Mouse (Mus musculus): ENCODE data around the gene Ptprt. TPM values are rescaled to one million over a fixed set of nuclear protein-coding genes. Genes with fewer than 3 reads are reported as not detected.

The Ptprt gene
- polyA plus RNA-seq, 1 experiment from 2014 or later, result 0.26 TPM

DNA sequence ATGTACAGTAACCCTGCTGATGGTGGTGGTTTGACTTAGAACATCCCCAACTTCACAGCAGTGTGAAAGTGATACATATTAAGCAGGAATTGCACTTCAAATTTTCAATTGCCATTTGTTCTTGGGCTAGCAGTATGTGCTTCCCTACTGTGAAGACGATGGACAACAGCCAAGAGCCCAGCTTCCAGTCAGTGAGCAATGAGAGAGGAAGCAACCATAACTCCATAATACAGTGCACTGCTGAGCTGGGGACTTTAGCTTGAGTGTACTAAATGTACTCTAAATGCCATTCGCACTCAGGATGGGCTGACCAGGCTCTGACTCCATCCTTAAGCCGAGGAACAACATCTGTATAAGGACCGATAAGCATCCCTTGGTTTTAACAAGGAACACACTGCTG, 412.7 kb downstream of the Ptprt start:
- Histone ChIP-seq H3K4me2 (ENCODE audit: low read depth, low read length) (no peak overlapping the region), H3K9me3 (replicated peaks; ENCODE audit: control insufficient read depth, low read length) (no peaks in the 10 kb centered on the region), H3K4me1 (ENCODE audit: control insufficient read depth, insufficient read depth, low read length) (no peaks in the 10 kb centered on the region), H3K36me3 (ENCODE audit: control insufficient read depth, insufficient read depth, low read length) (no peaks in the 10 kb centered on the region), H3K27me3 (ENCODE audit: control insufficient read depth, insufficient read depth, low read length) (no peaks in the 10 kb centered on the region), H3K27ac (ENCODE audit: low read length) (no peak overlapping the region), H3K9ac (ENCODE audit: low read length) (no peak overlapping the region), H3K4me3 (replicated peaks; ENCODE audit: low read length) (no peak overlapping the region)
- ATAC-seq (ENCODE audit: insufficient read depth, low FRiP score), result no peak
- WGBS, result 88% methylated on average over 4 of the region's 4 CpGs

DNA sequence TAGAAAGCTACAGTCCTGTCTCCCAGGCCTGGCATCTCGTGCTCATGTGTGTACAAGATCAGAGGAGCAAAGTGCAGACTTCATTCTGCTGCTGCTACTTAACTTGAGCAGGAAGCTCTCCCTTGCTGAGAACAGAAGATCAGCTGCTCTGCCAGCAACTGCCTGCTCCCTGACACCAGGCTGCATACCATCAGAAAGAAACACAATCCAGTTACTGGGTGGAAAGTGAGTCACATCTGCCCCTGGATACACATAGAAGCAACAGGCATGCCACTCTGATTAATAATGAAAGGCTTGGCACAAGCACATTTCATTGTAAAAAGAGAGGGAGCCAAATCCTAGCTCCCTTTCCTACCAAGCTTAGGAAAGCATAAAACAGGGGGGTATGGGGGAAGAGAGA, 438.5 kb downstream of the Ptprt start:
- Histone ChIP-seq H3K9ac (ENCODE audit: low read length) (no peak overlapping the region), H3K27me3 (ENCODE audit: control insufficient read depth, insufficient read depth, low read length) (no peaks in the 10 kb centered on the region), H3K4me2 (ENCODE audit: low read depth, low read length) (no peak overlapping the region), H3K4me1 (ENCODE audit: control insufficient read depth, insufficient read depth, low read length) (no peaks in the 10 kb centered on the region), H3K27ac (ENCODE audit: low read length) (no peak overlapping the region), H3K9me3 (replicated peaks; ENCODE audit: control insufficient read depth, low read length) (no peaks in the 10 kb centered on the region), H3K36me3 (ENCODE audit: control insufficient read depth, insufficient read depth, low read length) (no peaks in the 10 kb centered on the region), H3K4me3 (replicated peaks; ENCODE audit: low read length) (no peak overlapping the region)
- ATAC-seq (ENCODE audit: insufficient read depth, low FRiP score), result no peak
- 43% methylated on average over 1 of the region's 1 CpGs for WGBS

DNA sequence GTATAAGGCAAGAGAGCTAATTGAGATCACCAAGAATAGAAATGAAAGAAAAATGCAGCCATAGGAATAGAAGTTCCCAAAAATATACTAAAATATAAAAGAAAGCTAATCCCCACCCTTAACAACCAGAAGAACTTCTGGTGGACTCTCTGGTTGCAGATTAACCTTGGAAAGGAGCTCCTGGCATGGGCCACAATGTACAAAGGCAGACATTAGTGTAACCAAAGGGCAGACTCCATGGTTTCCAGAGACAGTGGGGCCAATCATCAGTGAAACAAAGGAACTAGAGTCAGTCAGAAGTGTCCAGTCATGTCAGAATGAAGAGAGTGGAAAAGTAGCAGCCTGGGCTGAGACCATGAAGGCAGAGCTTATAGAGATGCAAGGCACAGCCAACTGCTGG, 440.4 kb downstream of the Ptprt start:
- Histone ChIP-seq H3K4me1 (ENCODE audit: control insufficient read depth, insufficient read depth, low read length) (no peaks in the 10 kb centered on the region), H3K9me3 (replicated peaks; ENCODE audit: control insufficient read depth, low read length) (no peaks in the 10 kb centered on the region), H3K27ac (ENCODE audit: low read length) (no peak overlapping the region), H3K4me2 (ENCODE audit: low read depth, low read length) (no peak overlapping the region), H3K36me3 (ENCODE audit: control insufficient read depth, insufficient read depth, low read length) (no peaks in the 10 kb centered on the region), H3K9ac (ENCODE audit: low read length) (no peak overlapping the region), H3K27me3 (ENCODE audit: control insufficient read depth, insufficient read depth, low read length) (no peaks in the 10 kb centered on the region), H3K4me3 (replicated peaks; ENCODE audit: low read length) (no peak overlapping the region)
- no peak for ATAC-seq (ENCODE audit: insufficient read depth, low FRiP score)

DNA sequence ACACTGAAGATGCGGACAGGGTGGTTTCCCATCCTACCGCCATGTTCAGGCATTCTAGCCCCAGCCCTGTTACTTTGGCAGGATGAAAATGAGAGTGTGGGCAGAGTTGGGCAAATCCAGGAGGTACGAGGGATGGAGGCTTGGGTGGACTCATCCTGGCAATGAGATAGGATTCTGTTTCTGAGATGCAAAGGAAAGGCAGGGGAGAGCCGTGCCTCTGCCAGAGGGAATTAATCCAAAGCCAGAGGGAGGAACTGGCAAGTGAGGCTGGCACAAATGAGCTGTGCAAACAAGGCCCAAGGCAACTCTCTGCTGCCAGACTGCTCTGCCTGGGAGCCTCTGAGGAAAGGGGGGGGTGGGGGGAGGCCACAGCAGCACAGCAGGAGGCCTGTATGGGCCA, 441.4 kb downstream of the Ptprt start:
- ATAC-seq (ENCODE audit: insufficient read depth, low FRiP score), result no peak
- Histone ChIP-seq H3K27me3 (ENCODE audit: control insufficient read depth, insufficient read depth, low read length) (no peaks in the 10 kb centered on the region), H3K4me1 (ENCODE audit: control insufficient read depth, insufficient read depth, low read length) (no peaks in the 10 kb centered on the region), H3K9ac (ENCODE audit: low read length) (no peak overlapping the region), H3K36me3 (ENCODE audit: control insufficient read depth, insufficient read depth, low read length) (no peaks in the 10 kb centered on the region), H3K4me3 (replicated peaks; ENCODE audit: low read length) (no peak overlapping the region), H3K9me3 (replicated peaks; ENCODE audit: control insufficient read depth, low read length) (no peaks in the 10 kb centered on the region), H3K4me2 (ENCODE audit: low read depth, low read length) (no peak overlapping the region), H3K27ac (ENCODE audit: low read length) (no peak overlapping the region)
- 82% methylated on average over 4 of the region's 4 CpGs for WGBS

DNA sequence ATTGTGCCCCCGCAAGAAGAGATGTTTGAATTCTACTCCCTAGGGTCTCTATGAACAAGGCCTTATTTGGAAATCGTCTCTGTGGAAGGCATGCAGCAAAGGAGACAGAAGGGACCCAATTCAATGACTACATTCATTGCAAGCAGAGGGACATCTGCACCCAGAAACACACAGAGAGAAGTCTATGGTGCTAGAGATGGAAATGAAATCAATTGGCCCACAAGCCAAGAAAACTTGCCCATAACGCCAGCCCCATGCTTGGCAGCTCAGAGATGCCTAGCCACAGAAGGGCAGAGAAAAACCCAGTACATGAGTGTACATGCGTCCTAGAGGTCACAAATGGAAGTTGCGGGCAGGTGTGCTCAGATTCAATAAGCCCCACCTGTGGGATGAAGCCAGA, 443.1 kb downstream of the Ptprt start:
- no peak for ATAC-seq (ENCODE audit: insufficient read depth, low FRiP score)
- H3K27me3 ChIP-seq (ENCODE audit: control insufficient read depth, insufficient read depth, low read length), result no peaks in the 10 kb centered on the region
- H3K36me3 ChIP-seq (ENCODE audit: control insufficient read depth, insufficient read depth, low read length), result no peaks in the 10 kb centered on the region
- WGBS, result 86% methylated on average over 5 of the region's 5 CpGs
- no peak overlapping the region for H3K4me2 ChIP-seq (ENCODE audit: low read depth, low read length)
- no peak overlapping the region for H3K27ac ChIP-seq (ENCODE audit: low read length)
- H3K9me3 ChIP-seq (replicated peaks; ENCODE audit: control insufficient read depth, low read length), result no peaks in the 10 kb centered on the region
- no peaks in the 10 kb centered on the region for H3K4me1 ChIP-seq (ENCODE audit: control insufficient read depth, insufficient read depth, low read length)
- H3K9ac ChIP-seq (ENCODE audit: low read length), result no peak overlapping the region
- no peak overlapping the region for H3K4me3 ChIP-seq (replicated peaks; ENCODE audit: low read length)

DNA sequence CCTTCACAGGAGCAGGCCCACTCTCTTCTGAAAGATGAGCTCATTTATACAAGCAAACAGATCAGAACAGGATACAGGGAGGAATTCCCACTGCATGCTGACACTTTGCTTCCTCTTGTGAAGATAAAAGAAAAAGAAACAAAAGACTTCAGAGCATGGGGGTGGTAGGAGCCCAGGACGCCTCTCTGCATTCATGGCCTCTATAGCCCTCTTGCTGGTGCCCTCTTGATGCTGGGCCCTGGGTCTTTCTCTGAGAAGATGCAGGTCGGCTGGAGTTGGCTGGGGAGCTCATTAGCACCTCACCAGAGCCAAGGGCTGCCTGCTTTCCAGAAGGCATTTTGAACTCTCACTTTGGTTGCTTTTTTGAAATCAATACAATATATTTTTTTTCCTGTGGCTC, 448.6 kb downstream of the Ptprt start:
- no peak for ATAC-seq (ENCODE audit: insufficient read depth, low FRiP score)
- no peaks in the 10 kb centered on the region for H3K4me1 ChIP-seq (ENCODE audit: control insufficient read depth, insufficient read depth, low read length)

DNA sequence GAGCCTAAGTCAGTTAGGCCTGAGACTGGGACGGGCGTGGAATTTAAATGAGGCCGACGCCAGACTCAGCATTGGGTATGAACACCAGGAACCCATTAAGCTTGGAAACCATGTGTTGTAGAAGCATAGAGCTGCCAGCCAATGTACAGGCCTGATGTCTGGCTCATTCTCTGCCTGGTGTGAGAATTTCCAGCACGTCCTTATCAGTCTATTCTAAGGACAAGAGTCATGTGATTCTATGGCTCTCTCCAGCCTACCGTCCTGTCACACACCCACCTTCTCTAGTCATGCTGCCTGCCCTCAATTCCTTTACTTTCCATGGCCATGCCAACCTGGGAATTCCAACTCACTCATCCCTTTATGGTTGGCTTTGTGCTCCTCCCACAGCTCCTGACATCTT, 450.4 kb downstream of the Ptprt start:
- no peaks in the 10 kb centered on the region for H3K27me3 ChIP-seq (ENCODE audit: control insufficient read depth, insufficient read depth, low read length)
- no peak for ATAC-seq (ENCODE audit: insufficient read depth, low FRiP score)

More for the DNA sequence above, 448.6 kb downstream of the Ptprt start:
- no peak overlapping the region for H3K4me3 ChIP-seq (replicated peaks; ENCODE audit: low read length)
- H3K36me3 ChIP-seq (ENCODE audit: control insufficient read depth, insufficient read depth, low read length), result no peaks in the 10 kb centered on the region
- H3K9me3 ChIP-seq (replicated peaks; ENCODE audit: control insufficient read depth, low read length), result no peaks in the 10 kb centered on the region
- 24% methylated on average over 2 of the region's 2 CpGs for WGBS
- H3K27ac ChIP-seq (ENCODE audit: low read length), result no peak overlapping the region
- no peak overlapping the region for H3K4me2 ChIP-seq (ENCODE audit: low read depth, low read length)
- no peaks in the 10 kb centered on the region for H3K27me3 ChIP-seq (ENCODE audit: control insufficient read depth, insufficient read depth, low read length)
- H3K9ac ChIP-seq (ENCODE audit: low read length), result no peak overlapping the region

DNA sequence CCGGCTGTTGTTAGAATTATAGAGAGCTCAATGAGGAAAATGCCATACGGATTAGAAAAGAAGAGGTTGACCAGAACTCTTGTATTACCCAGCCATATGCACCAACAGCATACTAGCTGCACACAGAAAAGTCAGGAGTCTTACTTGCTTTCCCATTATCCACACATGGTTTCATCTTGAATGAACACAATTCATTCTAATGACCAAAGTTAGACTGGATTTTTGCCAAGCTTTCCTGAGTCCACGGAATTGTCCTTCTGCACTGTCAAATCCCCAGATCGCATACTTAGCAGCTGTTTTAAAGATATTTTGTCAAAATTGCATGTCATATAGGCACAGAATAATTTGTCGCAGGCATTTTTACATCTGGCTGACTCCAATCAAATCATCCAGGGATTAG, 463.6 kb downstream of the Ptprt start:
- H3K4me1 ChIP-seq (ENCODE audit: control insufficient read depth, insufficient read depth, low read length), result no peaks in the 10 kb centered on the region
- no peak for ATAC-seq (ENCODE audit: insufficient read depth, low FRiP score)
- 73% methylated on average over 5 of the region's 5 CpGs for WGBS

More for the DNA sequence above, 450.4 kb downstream of the Ptprt start:
- H3K4me2 ChIP-seq (ENCODE audit: low read depth, low read length), result no peak overlapping the region
- H3K36me3 ChIP-seq (ENCODE audit: control insufficient read depth, insufficient read depth, low read length), result no peaks in the 10 kb centered on the region
- WGBS, result 86% methylated on average over 6 of the region's 6 CpGs
- no peak overlapping the region for H3K9ac ChIP-seq (ENCODE audit: low read length)
- no peaks in the 10 kb centered on the region for H3K4me1 ChIP-seq (ENCODE audit: control insufficient read depth, insufficient read depth, low read length)
- no peaks in the 10 kb centered on the region for H3K9me3 ChIP-seq (replicated peaks; ENCODE audit: control insufficient read depth, low read length)
- no peak overlapping the region for H3K4me3 ChIP-seq (replicated peaks; ENCODE audit: low read length)
- no peak overlapping the region for H3K27ac ChIP-seq (ENCODE audit: low read length)

DNA sequence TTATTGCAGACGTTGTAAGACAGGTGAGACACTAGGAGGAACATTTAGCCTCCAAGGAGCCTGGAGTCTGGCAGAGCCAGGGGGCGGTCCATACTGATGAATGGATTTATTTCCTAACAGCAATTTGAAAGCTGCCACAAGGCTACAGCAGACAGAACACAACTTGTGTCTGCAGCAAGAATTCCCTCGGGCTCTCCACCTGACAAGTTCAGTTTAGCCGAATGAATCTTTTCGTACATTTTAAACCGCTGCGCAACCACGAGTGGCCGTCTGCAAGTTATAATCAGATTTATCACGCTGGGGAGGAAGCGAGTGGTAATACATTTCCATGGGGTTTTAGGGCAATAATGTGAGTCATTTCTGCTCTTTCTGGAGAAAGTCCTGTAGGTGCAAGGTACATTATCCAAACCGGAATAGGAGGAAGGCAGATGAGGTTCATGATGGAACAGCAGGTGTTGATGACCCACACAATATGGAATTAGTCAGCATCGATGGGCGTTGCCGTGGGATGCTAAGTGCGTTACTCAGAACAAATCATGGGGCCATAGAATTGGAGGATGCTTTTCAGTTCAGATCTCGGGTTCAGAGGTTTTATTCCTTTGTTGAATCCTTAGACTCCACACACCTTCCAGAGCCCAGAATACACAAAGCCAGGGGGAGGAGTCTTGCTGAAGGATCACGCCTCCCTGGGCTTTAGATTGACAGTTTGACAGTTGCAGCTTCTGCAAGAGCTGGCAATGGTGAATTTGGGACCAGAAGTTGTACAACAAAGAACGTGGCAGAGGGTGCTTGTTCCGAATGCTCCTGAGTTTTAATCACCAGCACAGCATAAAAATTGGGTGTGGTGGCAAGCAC, 478.1 kb downstream of the Ptprt start:
- Histone ChIP-seq H3K9me3 (replicated peaks; ENCODE audit: control insufficient read depth, low read length) (no peaks in the 10 kb centered on the region), H3K4me3 (replicated peaks; ENCODE audit: low read length) (no peak overlapping the region), H3K27me3 (ENCODE audit: control insufficient read depth, insufficient read depth, low read length) (no peaks in the 10 kb centered on the region), H3K4me2 (ENCODE audit: low read depth, low read length) (no peak overlapping the region), H3K36me3 (ENCODE audit: control insufficient read depth, insufficient read depth, low read length) (no peaks in the 10 kb centered on the region), H3K27ac (ENCODE audit: low read length) (no peak overlapping the region), H3K4me1 (ENCODE audit: control insufficient read depth, insufficient read depth, low read length) (no peaks in the 10 kb centered on the region), H3K9ac (ENCODE audit: low read length) (no peak overlapping the region)
- no peak for ATAC-seq (ENCODE audit: insufficient read depth, low FRiP score)
- WGBS, result 81% methylated on average over 20 of the region's 20 CpGs

More for the DNA sequence above, 463.6 kb downstream of the Ptprt start:
- H3K9me3 ChIP-seq (replicated peaks; ENCODE audit: control insufficient read depth, low read length), result no peaks in the 10 kb centered on the region
- no peak overlapping the region for H3K9ac ChIP-seq (ENCODE audit: low read length)
- H3K4me2 ChIP-seq (ENCODE audit: low read depth, low read length), result no peak overlapping the region
- H3K27ac ChIP-seq (ENCODE audit: low read length), result no peak overlapping the region
- H3K4me3 ChIP-seq (replicated peaks; ENCODE audit: low read length), result no peak overlapping the region
- no peaks in the 10 kb centered on the region for H3K36me3 ChIP-seq (ENCODE audit: control insufficient read depth, insufficient read depth, low read length)
- H3K27me3 ChIP-seq (ENCODE audit: control insufficient read depth, insufficient read depth, low read length), result no peaks in the 10 kb centered on the region

Data from stomach, embryonic 16.5 days (tissue).